Mouse (Mus musculus): ENCODE results near the gene Slc17a4.

- no peak for TF ChIP-seq CTCF (IDR thresholded peaks at IDR 0.05; ENCODE audit: extremely low read depth, insufficient read length, insufficient replicate concordance, low read depth, low read length)
- no peak for TF ChIP-seq POLR2A (IDR thresholded peaks at IDR 0.05; ENCODE audit: low read depth, low read length)
Measured at GRCm38 (mm10) chr13:23930461-23930860, 15.7 kb upstream of the Slc17a4 start.

All from small intestine, adult 2 months (tissue).